Mouse (Mus musculus) common myeloid progenitor, adult 5-6 weeks (primary cell): ENCODE results near the gene Pheta2. TPM values are rescaled to one million over a fixed set of nuclear protein-coding genes. Genes with fewer than 3 reads are reported as not detected.
A peak's percentile ranks its signal among the peaks of the same experiment; 100 is the strongest.
"Not testable (repeated sequence)": the region's sequence is repeated elsewhere in the genome, so short reads cannot be mapped to it uniquely, and the experiment has no call there.

Experiments used
- ATAC-seq: replicated peaks from 2 replicates; pipeline ENCODE4 v1.8.0; 2016; ENCODE audit warnings: low read depth, mild to moderate bottlenecking, moderate TSS enrichment, inconsistent platforms; ENCODE audit not compliant: poor library complexity, severe bottlenecking
- total RNA-seq: library from RNA; stranded (forward); fragments of 200-1000, 187-1606 nt; gene quantifications from 2 replicates; pipeline ENCODE4 v1.2.3, GENCODE M21; 2017

The Pheta2 gene
- total RNA-seq, 1 experiment from 2014 or later: 15.5 TPM

- no peak for ATAC-seq
These were observed 23.5 kb downstream of the Pheta2 start for GRCm38 (mm10) chr15:82362234-82362633.

DNA sequence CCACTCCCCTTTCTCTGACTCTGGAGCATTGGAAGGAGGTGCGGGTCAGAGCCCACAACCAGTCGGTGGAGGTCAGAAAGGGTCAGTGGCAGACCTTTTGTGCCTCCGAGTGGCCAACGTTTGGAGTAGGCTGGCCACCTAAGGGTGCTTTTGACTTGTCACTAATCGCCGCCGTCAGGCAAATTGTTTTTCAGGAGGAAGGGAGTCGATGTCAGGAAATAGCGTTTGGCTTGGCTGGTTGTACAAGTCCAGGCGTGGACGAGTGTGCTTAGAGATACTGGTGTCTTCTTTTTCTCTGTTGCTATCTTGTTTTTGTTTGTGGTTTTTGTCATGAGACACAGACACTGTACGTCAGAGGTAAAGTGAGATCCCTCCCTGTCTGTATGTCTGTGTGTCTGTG is 25.1 kb downstream of the Pheta2 start:
- not testable (repeated sequence) for ATAC-seq

DNA sequence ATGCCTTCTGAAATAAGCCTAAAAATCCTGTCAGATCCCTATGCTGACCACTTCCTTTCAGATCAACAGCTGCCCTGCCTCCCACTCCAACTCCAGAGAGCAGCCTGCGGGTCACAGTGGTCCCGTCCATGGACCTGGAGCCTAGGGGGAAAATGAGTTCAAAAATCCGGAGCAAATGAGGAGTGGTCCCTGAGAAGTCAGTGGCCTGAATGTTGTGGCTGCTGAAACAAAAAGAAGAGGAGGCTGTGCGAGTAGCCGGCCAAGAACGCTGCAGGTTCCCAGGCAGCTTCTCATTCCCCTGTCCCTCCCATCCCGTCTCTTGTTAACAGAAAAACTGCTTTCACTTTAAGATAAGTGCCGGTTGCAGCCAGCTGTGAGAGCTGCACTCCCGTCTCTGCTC is 25.8 kb downstream of the Pheta2 start:
- ATAC-seq: not testable (repeated sequence)

DNA sequence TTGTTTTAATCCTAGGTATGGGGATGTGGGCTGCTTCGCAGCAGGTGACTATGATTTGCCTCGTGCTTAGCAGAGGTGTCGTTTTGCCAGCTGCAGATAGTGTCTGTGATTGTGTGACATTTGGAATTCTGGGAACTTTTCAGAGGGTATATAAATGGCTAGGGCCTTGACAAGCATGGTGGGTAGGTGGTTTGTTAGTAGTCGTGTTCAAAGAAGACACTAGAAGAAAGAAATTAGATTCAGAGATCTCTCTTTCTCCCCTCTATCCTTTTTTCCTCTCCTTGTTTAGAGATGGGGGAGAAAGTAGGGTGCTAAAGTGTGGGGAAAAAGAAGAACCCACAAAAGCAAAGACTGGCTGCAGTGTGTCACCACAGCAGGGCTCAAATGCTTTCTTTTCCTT is 29.4 kb downstream of the Pheta2 start:
- ATAC-seq: no peak

GRCm38 (mm10) chr15:82368851-82369250 is 30.1 kb downstream of the Pheta2 start:
- no peak for ATAC-seq

- ATAC-seq: no peak
These were observed 33.7 kb downstream of the Pheta2 start for GRCm38 (mm10) chr15:82372446-82372845.

GRCm38 (mm10) chr15:82372991-82373390 is 34.2 kb downstream of the Pheta2 start:
- ATAC-seq: no peak

DNA sequence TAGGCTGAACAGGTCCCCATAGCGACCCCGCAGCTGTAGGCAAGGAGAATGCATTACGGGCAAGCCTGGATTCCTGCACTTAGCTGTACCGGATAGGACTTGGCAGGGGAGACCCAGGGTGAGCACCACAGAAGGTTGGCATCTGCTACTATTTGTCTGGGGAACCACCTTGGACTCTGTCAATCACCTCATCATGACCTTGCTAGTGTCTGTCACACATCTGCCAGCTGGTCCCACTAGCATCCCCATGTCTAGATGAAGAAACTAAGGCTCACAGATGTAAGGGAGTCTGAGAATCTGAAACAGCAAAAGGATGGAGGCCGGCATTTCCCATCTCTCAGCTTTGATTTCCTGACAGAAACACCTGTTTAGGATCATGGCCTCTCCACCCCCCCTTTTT is 35.7 kb downstream of the Pheta2 start:
- ATAC-seq: no peak

DNA sequence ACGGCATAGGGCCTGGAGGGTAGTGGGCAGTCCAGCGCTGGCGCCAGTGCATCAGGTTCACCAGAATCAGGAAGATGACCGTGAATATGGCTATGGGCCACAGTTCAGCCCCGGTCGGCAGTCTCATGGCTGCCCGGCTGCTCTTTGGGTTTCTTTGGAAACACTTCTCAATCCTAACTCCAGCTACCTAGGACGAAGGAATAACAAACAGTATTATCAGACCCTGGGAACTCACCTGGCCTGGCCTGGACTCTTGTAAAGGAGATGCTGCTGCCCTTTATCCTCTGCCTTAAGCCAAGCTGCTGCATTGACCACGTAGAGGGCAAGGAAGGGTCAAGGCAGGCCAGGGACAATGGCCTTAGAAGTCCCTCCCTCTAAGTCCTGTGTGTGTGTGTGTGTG is 37.1 kb downstream of the Pheta2 start:
- no peak for ATAC-seq

- ATAC-seq: no peak
These were observed 37.8 kb downstream of the Pheta2 start for GRCm38 (mm10) chr15:82376393-82377138.

GRCm38 (mm10) chr15:82377701-82378100 is 39.0 kb downstream of the Pheta2 start:
- no peak for ATAC-seq

- no peak for ATAC-seq
These were observed 39.8 kb downstream of the Pheta2 start for GRCm38 (mm10) chr15:82378261-82379180.

DNA sequence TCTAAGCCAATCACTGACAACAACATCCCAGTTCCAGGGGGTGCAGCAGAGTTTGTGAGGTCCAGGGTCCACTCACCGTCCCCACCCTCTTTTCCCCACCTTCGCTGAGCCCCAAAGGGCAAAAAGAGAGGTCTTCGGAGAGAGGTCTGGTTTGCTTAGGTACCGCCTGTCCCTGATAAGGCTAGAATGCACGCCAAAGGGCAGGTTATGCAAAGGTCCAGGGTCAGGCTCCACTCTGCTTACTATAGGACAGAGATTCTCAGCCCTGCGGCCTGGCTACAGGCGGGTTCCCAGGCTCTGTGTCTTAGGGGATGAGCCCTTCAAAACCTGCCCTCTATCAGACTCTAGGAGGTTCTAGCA is 40.7 kb downstream of the Pheta2 start:
- peak; percentile 27; the same call in 1 of the 2 replicates for ATAC-seq

GRCm38 (mm10) chr15:82379871-82380713 is 41.4 kb downstream of the Pheta2 start, which contains the start of gene Cyp2d22:
TSS of gene Cyp2d22 (minus strand) at chr15:82380260.
- ATAC-seq: peak; percentile 76

- ATAC-seq: no peak
These were observed 41.9 kb downstream of the Pheta2 start for GRCm38 (mm10) chr15:82380714-82381062.

GRCm38 (mm10) chr15:82382441-82382840 is 43.7 kb downstream of the Pheta2 start:
- ATAC-seq: no peak

GRCm38 (mm10) chr15:82385729-82386128 is 47.0 kb downstream of the Pheta2 start:
- no peak for ATAC-seq

GRCm38 (mm10) chr15:82389916-82390315 is 51.2 kb downstream of the Pheta2 start:
- ATAC-seq: not testable (repeated sequence)

DNA sequence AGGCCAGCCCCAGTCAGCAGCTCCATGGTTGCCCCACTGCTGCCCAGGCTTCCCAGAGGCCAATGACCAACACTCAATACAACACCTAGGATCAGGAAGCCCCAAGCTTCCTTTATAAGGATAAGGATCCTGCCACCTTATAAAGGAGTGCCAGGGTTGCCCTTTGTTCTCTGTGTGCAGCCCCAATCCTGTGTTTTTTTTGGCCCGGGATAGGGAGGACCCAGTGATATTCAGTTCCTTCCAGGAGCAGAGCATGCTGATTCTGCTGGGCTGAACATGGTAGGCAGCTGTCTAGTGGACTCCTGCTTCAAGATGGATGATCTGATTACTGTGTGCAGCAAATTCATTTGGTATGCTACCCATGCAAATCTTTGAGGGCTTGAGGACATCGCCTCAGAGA is 55.2 kb downstream of the Pheta2 start, which contains the start of gene Cyp2d11:
TSS of gene Cyp2d11 (minus strand) at position 101 of the 400 bp plus-strand sequence.
- not testable (repeated sequence) for ATAC-seq
